Mouse (Mus musculus): ENCODE results near the gene Arhgef11. TPM values are rescaled to one million over a fixed set of nuclear protein-coding genes. Genes with fewer than 3 reads are reported as not detected.
A peak's percentile ranks its signal among the peaks of the same experiment; 100 is the strongest.

Gene Arhgef11
- total RNA-seq, 2 experiments from 2014 or later: 18.9 to 19.2 TPM

- DNase-seq: no peak
These were observed 144.3 kb downstream of the Arhgef11 start for GRCm38 (mm10) chr3:87761408-87762375.

DNA sequence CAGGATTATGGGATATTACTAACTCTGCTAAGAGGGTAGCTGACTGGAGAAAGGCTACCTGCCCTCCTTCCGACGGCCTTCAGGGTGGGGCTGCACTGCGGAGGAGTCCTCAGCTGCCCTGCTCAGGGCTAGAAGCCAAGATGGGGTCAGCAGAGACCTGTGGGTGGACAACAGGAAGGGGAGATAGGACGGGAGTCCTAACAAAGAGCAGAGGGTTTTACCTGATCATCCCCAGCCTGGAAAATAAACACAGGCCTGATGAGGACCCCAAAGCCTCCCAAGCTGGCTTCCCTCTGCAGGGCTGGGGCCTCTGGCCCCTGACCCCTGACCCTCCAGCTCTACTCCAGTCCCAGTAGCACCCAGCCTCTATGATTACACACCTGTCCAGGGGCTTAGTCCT lies 145.8 kb downstream of the Arhgef11 start:
- DNase-seq: no peak

DNA sequence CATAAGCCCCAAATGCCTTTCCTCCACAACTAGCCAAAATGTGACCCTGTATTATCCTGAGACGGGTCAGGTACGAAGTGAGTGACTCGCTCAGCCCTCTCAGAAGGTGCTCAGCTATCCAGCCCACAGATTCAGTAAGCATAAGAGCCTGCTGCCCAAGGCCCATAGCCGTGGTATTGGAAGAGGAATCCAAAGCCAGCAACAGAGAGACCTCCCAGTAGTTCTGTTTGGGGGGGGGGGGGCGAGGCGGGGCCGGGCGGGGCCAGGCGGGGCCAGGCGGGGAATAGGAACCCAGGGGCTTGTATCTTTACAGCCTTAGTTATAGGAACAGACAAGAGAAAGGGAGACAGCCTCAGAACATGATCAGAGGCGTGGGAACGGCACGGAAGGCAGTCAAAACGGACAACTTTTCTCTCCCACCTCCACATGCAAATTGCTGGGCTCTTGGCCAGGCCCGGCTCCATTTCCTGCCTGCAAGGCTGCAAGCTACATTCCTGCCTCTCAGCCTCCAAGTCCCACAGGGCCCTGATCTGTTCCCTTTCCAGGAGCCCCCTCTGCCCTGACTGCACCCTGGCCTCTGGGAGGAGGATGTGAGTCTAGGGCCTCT lies 146.4 kb downstream of the Arhgef11 start:
- DNase-seq: peak; percentile 87 to 91

- DNase-seq: peak; percentile 41 to 56
These were observed 147.1 kb downstream of the Arhgef11 start for GRCm38 (mm10) chr3:87764506-87764905.

DNA sequence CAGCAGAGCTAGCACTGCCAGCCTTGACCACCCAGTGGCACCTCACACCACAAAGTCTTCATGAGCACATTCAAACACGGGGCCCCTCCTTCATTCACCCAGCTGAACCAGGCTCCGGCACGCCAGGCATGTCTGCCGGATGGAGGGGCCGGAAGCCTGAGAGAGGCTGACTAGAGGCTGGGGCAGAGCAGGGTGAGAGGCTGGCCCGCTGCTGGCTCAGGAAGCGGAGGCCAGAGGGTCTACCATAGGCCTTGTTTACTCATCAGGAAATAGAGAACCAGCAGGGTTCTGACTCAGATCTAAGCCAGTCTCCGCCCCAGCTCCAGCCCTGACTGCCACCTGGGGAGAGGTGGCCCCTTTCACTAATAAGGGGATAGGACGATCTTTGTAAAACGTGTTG lies 147.7 kb downstream of the Arhgef11 start:
- peak; percentile 56 to 79 for DNase-seq

DNA sequence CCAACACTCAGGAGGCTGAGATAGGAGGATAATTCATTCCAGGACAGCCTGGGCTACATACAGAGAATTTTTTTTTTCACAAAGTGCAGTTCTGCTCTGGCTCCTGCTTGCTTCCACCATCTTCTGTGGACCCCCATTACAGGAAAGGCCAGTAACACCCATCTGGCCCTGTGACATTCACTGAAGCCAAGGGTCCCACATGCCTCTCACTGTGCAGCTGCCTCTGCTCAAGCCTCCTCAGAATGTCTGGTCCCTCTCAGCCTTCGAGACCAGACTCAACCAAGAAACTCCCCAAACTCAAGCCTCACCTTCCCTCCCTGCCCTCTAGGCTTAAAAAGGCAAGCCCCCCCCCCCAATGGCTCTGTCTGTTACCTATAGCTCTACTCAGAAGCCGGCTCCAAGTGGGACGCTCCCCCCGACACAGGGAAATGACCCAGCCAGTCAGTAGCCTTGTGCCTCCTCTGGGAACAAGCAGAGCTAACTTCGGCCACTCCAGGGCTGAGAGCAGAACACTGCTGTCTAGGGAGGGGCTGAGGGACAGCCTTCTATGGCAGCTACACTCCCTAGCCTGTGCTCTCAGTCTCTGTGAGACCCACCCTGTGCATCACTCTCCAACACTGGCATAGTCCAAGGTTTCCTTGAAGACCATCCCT lies 148.4 kb downstream of the Arhgef11 start:
- DNase-seq: peak; percentile 42 to 60

DNA sequence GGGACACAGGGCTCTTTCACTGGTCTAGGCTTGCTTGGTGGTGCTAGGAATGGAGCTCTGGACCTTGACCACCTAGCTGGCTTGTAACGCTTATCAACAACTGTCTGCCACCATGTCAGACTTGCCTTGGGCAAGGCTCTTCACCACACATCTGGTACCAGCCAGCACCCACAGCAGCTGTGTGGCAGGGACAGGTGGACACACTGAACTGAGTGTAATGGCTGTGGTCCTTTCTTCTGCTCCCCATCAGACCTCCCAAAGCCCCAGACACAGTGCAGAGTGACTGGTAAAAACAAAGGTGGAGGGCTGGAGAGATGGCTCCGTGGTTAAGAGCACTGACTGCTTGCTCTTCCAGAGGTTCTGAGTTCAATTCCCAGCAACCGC lies 148.9 kb downstream of the Arhgef11 start:
- no peak for DNase-seq

DNA sequence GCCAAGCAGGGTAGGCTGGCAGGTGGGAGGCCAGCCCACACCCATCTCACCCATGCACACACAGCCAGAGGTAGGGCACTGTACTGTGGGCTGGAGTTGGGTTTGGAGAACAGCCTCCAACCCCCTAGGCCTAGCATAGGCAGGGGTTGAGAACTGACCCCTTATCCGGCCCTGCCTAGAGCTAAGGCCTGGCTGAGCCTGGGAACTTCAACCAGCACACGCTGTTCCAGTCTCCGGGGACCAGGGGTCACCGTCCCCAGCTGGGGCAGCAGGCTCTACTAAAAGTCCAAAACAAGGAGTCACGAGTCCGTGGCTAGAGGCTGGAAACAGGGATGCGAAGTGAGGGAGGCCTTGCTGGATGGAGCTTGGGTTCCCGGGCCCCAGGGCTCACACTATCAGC lies 150.4 kb downstream of the Arhgef11 start:
- peak; percentile 65 to 79 for DNase-seq

GRCm38 (mm10) chr3:87768431-87768830 lies 151.1 kb downstream of the Arhgef11 start:
- DNase-seq: peak in 1 of 2 experiments; percentile 42

DNA sequence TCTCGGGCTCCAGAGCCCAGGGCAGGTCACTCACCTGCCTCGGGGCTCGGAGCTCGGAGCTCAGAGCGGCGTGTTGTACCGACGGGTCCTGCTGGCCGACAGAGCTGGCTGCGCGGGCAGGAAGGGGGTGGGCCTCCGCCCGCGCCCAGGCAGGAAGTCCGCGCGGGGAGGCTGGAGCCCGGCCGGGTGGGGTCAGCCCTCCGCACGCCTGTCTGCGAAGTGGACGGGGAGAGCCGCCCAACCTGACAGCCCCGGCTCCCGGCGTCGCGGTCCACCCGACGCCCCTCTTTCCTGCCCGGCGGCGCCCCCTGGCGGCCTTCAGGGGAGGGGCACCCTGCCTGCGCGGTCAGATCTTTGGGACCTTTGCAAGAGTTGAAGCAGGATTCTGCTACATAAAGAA lies 151.5 kb downstream of the Arhgef11 start:
- DNase-seq: peak; percentile 92 to 95

DNA sequence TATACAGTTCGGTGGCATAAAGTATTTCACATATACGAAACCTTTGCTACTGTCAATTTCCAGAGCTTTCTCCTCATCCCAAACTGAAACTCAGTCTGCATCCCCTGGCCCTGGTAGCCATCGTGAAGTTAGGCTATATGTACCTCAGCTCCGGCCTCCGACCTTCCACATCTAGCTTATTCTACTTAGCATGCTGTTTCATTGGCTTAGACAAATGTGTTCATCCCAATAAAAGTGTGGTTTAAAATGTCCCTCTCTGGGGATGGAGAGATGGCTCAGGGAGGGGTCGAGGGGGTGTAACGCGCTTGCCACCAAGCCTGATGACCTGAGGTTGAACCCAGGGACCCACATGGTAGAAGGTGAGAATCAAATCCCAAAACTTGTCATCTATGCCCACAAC lies 152.1 kb downstream of the Arhgef11 start:
- no peak for DNase-seq

DNA sequence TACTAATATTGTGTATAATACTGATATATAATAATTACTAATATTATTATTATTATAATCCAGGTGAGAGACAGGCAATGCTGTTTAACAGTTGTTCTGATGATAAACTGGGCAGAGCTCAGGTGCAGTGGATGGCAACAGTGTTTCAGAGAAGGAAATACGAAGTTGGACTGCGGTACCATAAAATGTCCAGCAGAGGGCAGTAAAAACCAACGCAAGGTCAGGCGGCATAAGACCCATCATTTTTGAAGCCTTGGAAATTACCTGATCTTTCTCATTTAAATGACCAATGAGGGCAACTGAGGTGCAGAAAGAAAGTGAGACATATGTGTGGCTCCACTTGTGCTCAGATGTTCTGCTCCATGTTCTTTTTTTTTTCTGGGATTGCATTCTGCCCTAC lies 152.9 kb downstream of the Arhgef11 start:
- peak; percentile 38 to 74 for DNase-seq

GRCm38 (mm10) chr3:87771088-87771487 lies 153.7 kb downstream of the Arhgef11 start:
- no peak for DNase-seq

- no peak for DNase-seq
These were observed 160.9 kb downstream of the Arhgef11 start for GRCm38 (mm10) chr3:87778283-87778682.

GRCm38 (mm10) chr3:87779086-87779485 lies 161.7 kb downstream of the Arhgef11 start:
- DNase-seq: no peak

DNA sequence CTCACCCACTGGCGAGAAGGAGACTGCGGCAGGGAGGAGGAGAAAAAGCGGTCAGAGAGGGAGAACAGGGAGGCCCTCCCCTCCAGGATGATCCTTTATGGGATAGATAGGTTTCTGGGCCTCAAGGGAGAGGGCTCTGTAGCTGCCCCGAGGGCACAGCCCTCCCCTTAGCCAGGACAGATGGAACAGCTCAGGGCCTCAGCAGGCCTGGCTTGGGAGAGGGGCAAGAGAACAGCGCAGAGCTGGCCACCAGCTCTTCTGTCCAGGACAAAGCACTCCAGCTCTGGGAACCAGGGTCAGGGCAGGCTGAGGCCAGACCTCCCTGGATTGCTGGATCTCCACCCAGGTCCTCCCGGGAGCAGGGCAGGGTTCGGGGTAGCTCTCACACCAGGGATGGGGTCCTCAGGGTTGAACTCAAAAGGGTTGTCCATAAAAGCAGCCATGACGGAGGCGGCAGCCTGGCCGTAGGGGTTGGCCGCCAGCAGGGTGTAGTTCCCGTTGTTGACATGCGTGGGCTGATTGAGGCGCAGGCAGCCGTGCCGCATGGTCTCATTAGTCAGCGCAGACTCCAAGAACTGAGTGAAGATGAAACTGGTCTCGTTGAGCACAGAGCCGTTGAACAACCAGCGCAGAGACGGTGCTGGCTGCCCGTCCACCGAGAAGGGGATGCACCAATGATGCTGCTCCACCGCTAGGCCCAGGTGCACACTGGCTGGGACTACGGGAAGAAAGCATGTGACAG lies 166.1 kb downstream of the Arhgef11 start:
- DNase-seq: no peak

- DNase-seq: no peak
These were observed 167.8 kb downstream of the Arhgef11 start for GRCm38 (mm10) chr3:87785156-87785555.

DNA sequence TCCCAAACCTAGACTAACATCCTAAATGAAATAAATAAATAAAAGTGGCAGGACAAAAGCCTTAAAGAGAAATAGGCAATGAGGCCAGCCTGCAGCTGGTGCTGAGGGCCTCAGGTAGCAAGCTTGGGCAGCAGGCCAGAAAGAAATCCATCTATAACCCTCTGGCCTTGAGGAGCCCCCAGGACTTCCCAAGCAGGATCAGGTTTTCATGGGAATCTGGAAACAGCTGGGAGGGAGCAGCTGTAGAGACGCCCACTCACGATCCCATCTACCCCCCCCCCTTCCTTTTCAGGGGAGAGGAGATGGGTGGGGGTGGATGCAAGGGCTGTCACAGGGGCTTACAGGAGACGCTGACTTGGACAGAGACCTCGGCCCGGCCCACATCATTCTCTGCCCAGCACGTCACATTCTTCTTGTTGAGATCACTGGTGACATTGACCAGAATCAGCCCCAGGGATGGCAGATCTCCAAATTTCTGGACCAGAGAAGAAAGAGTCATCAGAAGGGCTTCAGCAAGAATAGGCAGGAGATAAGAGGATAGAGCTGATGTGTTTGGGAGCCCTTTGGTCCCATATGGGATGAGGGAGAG lies 168.4 kb downstream of the Arhgef11 start:
- DNase-seq: no peak

All from heart, adult 18-20 months (tissue).